Mouse (Mus musculus) heart, postnatal 36 days (tissue): ENCODE data around the gene Apoc2. TPM values are rescaled to one million over a fixed set of nuclear protein-coding genes. Genes with fewer than 3 reads are reported as not detected.
"Not testable (repeated sequence)": the region's sequence is repeated elsewhere in the genome, so short reads cannot be mapped to it uniquely, and the experiment has no call there.

ENCODE experiments used
- DNase-seq, 2 experiments: peaks; one replicate each; pipeline ENCODE4 v3.0.0; 2021 to 2022
- intact Hi-C: fragments of 180-260 bp; cut with DNase I; formaldehyde crosslinking; loops from one replicate; pipeline ENCODE4 v1.15.1; 2025
- total RNA-seq, 2 experiments: library from RNA; stranded (reverse); gene quantifications; 2 replicates each; pipeline ENCODE4 v1.2.3; 2021

Apoc2 gene
- total RNA-seq, 2 experiments from 2014 or later, result not detected

DNA sequence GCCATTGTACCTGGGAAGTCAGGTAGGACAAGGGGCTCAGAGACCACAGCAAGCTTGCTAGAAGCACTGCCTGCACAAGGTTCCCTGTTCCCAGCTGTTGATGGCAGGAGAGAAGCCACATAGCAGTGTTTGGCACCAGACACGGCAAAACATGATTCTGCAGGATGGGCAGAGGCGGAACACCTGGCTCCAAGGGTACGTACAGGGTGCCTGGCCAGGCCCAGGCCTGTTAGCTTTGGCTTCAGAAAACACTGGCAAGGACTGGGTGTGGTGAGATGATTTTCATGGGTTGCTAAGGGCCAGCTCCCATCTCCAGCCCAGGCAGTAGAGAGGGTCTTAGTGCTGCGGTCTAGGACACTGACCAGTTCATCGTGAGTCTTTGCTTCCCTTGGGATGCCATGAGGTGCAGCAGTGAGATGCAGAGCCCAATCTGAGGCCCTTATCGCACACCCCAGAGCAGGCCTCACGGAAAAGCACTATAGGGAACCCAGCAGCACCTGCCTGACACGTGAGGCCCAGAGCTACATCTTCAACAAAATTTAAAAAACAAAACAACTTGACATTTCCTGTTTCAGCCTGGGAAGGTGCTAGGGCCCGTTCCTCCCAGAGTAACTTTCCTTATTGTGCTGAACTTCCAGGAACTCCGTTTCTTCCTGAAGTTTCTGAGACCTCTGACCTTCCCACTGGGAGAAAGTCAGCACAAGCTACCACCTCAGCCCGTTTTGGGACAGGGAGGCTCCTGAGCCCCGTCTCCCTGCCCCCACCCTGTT lies 22.7 kb upstream of the Apoc2 start:
- DNase-seq, result no peak

DNA sequence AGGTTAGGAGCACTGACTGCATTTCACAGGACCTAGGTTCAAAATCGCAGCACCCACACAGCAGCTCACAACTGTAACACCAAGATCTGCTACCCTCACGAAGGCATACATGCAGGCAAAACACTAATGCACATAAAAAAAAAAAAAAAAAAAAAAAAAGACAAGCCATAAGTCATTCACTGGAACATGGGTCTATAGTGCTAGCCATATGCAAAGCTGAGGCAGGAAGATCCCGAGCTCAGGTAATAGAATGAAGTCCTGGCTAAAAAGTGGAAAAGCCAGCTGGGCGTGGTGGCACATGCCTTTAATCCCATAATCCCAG lies 22.0 kb upstream of the Apoc2 start:
- DNase-seq, result no peak
- intact Hi-C loops, result loop anchor here (2.0 to 10.0 kb wide), 3 partner anchors 43 to 295 kb away; partner anchors contain the start of genes Ckm and Klc3

More for the DNA sequence above, 22.7 kb upstream of the Apoc2 start:
- intact Hi-C loops, result loop anchor here (1.0 to 10.0 kb wide), 3 partner anchors 31 to 296 kb away; partner anchors contain the start of genes Ckm and Klc3

DNA sequence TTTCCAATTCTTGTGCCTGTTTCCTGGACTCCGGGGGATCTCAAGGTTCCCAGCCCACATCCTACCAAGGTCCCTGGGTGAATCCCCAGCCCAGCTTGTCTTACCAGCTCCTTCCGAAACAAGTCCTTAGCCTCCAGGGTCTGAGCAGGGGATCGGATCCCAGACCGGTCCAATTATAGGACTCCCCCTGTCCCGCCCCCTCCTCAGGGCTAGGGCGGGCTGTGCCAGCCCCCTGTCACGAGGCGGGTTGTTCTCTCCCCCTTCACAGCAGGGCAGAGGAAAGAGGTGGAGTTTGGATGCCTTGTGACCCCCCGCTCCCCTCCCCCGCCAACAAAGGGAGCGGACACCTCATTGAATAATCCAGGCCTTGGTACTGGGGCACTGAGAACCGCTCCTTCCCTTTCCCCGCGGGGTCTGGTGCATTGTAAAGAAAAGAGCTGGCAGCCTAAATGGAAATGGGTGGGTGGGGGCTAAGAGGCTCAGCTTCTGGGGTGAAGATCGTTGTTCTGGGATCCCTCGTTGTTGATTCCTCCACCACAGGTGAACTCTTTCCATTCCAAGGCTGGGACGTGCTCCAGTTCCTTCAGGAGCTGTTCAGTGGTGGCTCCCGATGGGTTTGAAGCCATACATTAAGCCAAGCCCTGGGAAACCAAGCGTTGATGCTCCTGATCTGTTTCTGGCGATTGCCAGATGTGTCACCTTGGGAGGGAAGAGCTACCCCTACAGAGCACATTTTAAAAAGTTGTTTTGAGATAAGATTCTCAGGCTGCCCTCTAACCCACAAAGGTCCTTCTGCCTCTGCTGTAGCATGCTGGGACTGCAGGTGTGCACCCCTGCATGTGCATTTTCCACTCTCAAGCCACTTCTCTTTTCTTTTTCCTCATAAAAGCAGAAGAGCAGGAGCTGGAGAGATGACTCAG lies 21.4 kb upstream of the Apoc2 start, which contains the start of gene Apoe:
Apoe (minus strand) TSS at position 282 of the 920 bp plus-strand sequence.
- intact Hi-C loops, result loop anchor here (2.0 kb wide), 1 partner anchor 74 kb away; no protein-coding TSS in a partner anchor
- DNase-seq, result peak; percentile 63 to 70

GRCm38 (mm10) chr7:19697949-19698906 lies 20.5 kb upstream of the Apoc2 start:
- intact Hi-C loops, result loop anchor here (2.0 kb wide), 1 partner anchor 73 kb away; no protein-coding TSS in a partner anchor
- DNase-seq, result peak in 1 of 2 experiments; percentile 43

GRCm38 (mm10) chr7:19696336-19696873 lies 18.7 kb upstream of the Apoc2 start:
- intact Hi-C loops, result no loop called here
- DNase-seq, result no peak

GRCm38 (mm10) chr7:19695881-19696280 lies 18.1 kb upstream of the Apoc2 start:
- DNase-seq, result no peak
- intact Hi-C loops, result no loop called here

DNA sequence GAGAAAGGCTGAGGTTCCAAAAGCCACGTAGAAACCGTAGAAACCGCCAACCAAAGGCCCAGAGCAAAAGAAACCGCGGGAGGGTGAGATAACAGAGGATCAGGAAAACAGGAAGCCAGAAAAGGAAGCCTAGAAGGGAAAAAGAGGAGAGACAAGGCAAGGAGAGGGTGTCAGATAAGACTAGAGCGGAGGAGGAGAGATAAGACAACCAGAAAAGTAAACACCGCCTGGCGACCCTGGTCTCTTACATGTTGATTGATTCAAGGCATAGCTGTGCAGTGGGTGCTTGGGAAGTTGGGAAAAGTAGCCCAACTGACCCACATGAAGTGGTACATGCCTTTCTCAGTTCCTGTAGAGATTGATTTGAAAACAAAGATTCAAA lies 17.5 kb upstream of the Apoc2 start:
- DNase-seq, result no peak
- intact Hi-C loops, result no loop called here

- intact Hi-C loops, result no loop called here
- DNase-seq, result no peak
Observed at GRCm38 (mm10) chr7:19694336-19695212, 16.8 kb upstream of the Apoc2 start.

- intact Hi-C loops, result no loop called here
- DNase-seq, result peak; percentile 61 to 63
Observed at GRCm38 (mm10) chr7:19693421-19693820, 15.7 kb upstream of the Apoc2 start.

DNA sequence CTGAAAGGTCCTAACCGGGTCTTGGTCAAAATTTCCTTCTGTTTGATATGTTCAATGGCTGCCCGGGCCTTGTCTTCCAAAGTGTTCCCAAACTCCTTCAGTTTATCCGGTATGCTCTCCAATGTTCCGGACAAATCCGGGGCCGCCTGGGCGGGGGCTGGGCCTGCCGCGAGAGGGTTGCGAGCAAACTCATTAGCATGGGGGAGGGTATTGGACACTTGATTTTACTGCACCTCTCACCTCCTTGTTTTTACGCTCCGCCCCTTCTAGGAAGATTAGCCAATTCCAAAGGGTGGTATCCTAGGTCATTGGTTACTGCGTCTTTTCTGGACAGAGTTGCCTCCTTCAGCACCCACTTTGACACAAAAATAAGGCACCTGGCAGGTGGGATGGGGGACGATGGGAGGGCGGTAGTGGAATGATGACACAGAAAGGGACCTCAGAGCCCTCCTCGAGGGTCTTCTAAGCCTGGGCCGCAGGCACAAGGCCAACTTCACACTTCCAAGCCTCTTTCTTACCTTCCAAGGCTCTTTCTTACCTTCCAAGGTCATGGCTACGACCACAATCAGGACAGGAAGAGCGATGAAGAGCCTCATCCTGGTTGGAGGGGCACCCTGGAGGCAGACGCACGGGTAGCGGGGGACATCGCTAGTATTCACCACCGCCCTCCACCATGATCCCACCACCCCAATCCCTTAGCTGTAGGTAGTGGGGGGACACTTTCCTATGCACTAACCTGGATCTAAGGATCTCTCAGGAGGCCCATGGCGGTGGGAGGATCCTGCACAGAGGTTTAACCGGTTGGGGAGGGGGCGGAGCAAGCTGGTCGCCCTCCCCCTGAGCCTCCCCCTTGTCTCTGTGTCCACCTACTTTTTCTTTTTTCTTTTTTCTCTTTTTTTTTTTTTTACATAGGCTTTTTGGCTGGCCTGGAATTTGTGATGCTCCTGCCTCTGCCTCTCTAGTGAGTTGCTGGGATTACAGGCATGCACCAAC lies 14.4 kb upstream of the Apoc2 start, which contains the start of gene Apoc1:
Apoc1 (minus strand) TSS at position 788 of the 993 bp plus-strand sequence.
- DNase-seq, result no peak
- intact Hi-C loops, result no loop called here

DNA sequence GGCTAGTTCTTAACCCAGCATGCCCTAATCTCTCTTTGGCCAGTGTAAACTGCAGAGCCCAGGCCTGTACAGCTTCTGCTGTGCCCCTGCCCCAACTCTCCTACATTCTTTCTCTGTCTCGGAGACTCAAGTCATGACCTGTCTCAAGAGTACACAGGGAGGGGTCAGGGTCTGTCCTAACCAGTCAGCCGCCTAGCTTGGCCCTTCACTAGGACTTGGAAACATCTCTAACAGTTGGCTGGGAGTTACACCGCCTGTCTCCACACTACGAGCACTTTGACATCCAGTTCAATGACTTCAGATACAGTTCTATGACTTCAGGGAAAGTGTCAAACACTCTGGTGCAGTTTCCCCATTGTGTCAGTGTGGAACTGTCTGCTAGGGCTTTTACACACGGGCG lies 13.7 kb upstream of the Apoc2 start:
- intact Hi-C loops, result no loop called here
- no peak for DNase-seq

DNA sequence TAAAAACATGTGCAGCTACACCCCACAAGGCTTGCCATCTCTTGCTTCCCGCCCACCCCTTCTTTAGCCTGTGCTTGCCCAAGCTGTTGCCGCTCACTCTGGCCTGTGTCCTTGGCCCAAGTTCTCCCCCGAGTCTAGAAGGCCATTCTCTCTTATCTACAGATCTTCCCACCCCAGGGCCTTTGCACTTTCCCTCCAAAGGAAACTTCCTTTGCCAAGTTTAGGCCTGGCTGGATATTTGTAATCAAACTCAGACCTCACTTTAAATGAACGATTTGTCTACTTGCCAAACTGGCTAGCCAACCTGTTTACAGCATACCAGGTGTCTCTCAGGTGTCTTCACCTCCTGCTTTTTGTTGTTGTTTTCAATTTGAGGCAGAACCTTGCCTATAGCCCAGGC lies 13.1 kb upstream of the Apoc2 start:
- DNase-seq, result no peak
- intact Hi-C loops, result no loop called here

GRCm38 (mm10) chr7:19688611-19689010 lies 10.9 kb upstream of the Apoc2 start:
- no peak for DNase-seq

GRCm38 (mm10) chr7:19688101-19688500 lies 10.4 kb upstream of the Apoc2 start:
- DNase-seq, result no peak
- intact Hi-C loops, result no loop called here

More at GRCm38 (mm10) chr7:19688611-19689010, 10.9 kb upstream of the Apoc2 start:
- intact Hi-C loops, result no loop called here

GRCm38 (mm10) chr7:19686927-19687583 lies 9.3 kb upstream of the Apoc2 start:
- intact Hi-C loops, DNase-seq: not testable (repeated sequence)

- intact Hi-C loops, result no loop called here
- no peak for DNase-seq
Observed at GRCm38 (mm10) chr7:19686521-19686920, 8.8 kb upstream of the Apoc2 start.

DNA sequence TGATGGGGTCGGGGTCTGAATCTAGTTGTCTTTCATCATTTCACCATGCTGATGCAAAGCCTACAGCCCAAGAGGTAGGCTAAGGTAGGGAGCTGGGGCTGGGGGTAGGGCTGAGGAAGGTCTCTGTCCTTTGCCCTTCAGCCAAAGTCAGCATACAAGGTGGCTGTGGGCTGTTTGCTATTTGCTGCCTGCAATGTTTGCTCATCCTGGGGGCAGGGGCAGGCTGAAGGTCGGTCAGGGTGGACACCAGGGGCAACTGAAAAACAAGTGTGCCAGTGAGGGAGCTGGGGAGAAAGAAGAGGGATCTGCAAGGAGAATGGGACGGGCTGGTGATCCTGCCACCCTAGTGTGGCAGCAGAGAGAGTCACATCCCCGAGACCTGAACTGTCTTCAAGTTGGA lies 7.6 kb upstream of the Apoc2 start:
- intact Hi-C loops, result no loop called here
- DNase-seq, result no peak
